Mouse (Mus musculus) testis, adult 2 months (tissue): ENCODE results near the gene Usp32. TPM values are rescaled to one million over a fixed set of nuclear protein-coding genes. Genes with fewer than 3 reads are reported as not detected.

Source experiments
- H3K27ac ChIP-seq: fragments of 200-500 bp; 2 replicates; pipeline ENCODE4 v1.5.1; 2012; ENCODE audit warnings: low read depth, low read length; ENCODE audit not compliant: control insufficient read depth, insufficient read depth
- H3K27me3 ChIP-seq: fragments of 200-500 bp; 2 replicates; pipeline ENCODE4 v1.6.1; 2012; ENCODE audit warnings: mild to moderate bottlenecking, low read length, moderate library complexity; ENCODE audit not compliant: control insufficient read depth, insufficient read depth
- H3K36me3 ChIP-seq: fragments of 200-500 bp; 2 replicates; pipeline ENCODE4 v1.6.1; 2012; ENCODE audit warnings: mild to moderate bottlenecking, low read length; ENCODE audit not compliant: control insufficient read depth, insufficient read depth
- H3K4me1 ChIP-seq: fragments of 200-500 bp; 2 replicates; pipeline ENCODE4 v1.6.1; 2012; ENCODE audit warnings: low read length; ENCODE audit not compliant: control insufficient read depth, insufficient read depth
- H3K4me3 ChIP-seq: fragments of 200-500 bp; 2 replicates; pipeline ENCODE4 v1.5.1; 2012; ENCODE audit warnings: low read depth, mild to moderate bottlenecking, low read length, moderate library complexity, mixed read lengths; ENCODE audit not compliant: control insufficient read depth
- CTCF ChIP-seq: fragments of 200-500 bp; IDR thresholded peaks from 2 replicates; pipeline ENCODE4 v1.5.1; 2012; ENCODE audit warnings: low read depth, mild to moderate bottlenecking, inconsistent platforms, low read length, moderate library complexity; ENCODE audit not compliant: control insufficient read depth, insufficient read depth, insufficient replicate concordance
- POLR2A ChIP-seq: fragments of 200-500 bp; IDR thresholded peaks from 2 replicates; pipeline ENCODE4 v1.6.1; 2012; ENCODE audit warnings: low read depth, mild to moderate bottlenecking, inconsistent platforms, low read length, moderate library complexity; ENCODE audit not compliant: control insufficient read depth
- polyA plus RNA-seq: library from polyadenylated mRNA; depleted of rRNA; stranded (reverse); fragments of >200 nt; gene quantifications from 2 replicates; pipeline ENCODE4 v1.2.3, GENCODE M21; 2012

Gene Usp32
- polyA plus RNA-seq, 1 experiment = 33.8 TPM

DNA sequence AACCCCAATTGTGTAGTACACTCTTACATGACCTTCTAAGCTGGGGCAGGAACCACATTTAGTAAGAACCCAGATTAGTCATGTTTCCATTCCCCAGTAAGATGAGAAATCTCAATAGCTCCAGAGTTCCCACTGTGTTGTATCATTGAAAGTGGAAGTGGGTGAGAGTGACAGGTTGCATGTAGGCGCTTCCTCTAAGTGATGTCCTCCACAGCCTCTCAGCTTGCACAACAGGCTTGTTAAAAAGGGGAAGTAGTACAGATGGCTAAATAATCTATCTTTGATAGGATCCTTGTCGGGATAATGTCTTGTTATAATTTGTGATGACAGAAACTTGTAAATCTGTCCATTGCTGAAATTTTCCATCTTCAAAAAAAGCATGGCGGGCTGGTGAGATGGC lies 136.4 kb downstream of the Usp32 start:
- Histone ChIP-seq H3K36me3 (no peaks in the 10 kb centered on the region; the same call in 1 of the 2 replicates), H3K27ac (no peak overlapping the region), H3K27me3 (no peaks in the 10 kb centered on the region), H3K4me3 (no peak overlapping the region), H3K4me1 (no peaks in the 10 kb centered on the region)
- TF ChIP-seq CTCF (no peak), POLR2A (no peak)

GRCm38 (mm10) chr11:84995241-84995640 lies 144.7 kb downstream of the Usp32 start:
- H3K36me3 ChIP-seq = peaks cover 3% of the 10 kb centered on the region; the same call in 1 of the 2 replicates
- no peak overlapping the region for H3K27ac ChIP-seq
- TF ChIP-seq CTCF (no peak), POLR2A (no peak)

DNA sequence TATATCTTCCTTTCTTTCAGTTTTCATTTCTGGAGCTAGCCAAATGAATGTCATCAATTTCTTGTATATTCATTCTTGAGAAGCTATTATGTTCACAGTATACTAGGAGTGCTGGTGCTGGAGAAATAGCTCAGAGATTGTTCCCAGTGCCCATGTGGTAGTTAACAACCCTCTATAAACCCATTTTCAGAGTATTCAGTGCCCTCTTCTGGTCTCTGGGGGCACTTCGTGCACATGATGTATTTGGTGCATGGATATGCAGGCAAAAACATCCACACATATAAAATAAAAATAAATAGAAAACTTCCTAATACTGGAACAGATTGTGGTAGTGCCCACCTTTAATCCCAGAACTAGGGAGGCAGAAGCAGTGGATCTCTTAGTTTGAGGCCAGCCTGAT lies 147.0 kb downstream of the Usp32 start:
- H3K4me3 ChIP-seq = no peak overlapping the region
- H3K27me3 ChIP-seq = no peaks in the 10 kb centered on the region
- no peak for TF ChIP-seq CTCF
- no peak for TF ChIP-seq POLR2A
- H3K36me3 ChIP-seq = peaks cover 5% of the 10 kb centered on the region
- H3K27ac ChIP-seq = no peak overlapping the region
- no peaks in the 10 kb centered on the region for H3K4me1 ChIP-seq

More at GRCm38 (mm10) chr11:84995241-84995640, 144.7 kb downstream of the Usp32 start:
- H3K27me3 ChIP-seq = no peaks in the 10 kb centered on the region
- no peaks in the 10 kb centered on the region for H3K4me1 ChIP-seq
- H3K4me3 ChIP-seq = no peak overlapping the region

- H3K27me3 ChIP-seq = no peaks in the 10 kb centered on the region
- peaks cover 2% of the 10 kb centered on the region; the same call in 1 of the 2 replicates for H3K36me3 ChIP-seq
- H3K4me3 ChIP-seq = no peak overlapping the region
- no peaks in the 10 kb centered on the region for H3K4me1 ChIP-seq
- no peak overlapping the region for H3K27ac ChIP-seq
- TF ChIP-seq POLR2A (no peak), CTCF (no peak)
Measured at GRCm38 (mm10) chr11:84988341-84988919, 151.5 kb downstream of the Usp32 start.

- Histone ChIP-seq H3K4me1 (no peaks in the 10 kb centered on the region), H3K27ac (no peak overlapping the region), H3K4me3 (no peak overlapping the region), H3K36me3 (peaks cover 2% of the 10 kb centered on the region; the same call in 1 of the 2 replicates), H3K27me3 (no peaks in the 10 kb centered on the region)
- no peak for TF ChIP-seq POLR2A
- TF ChIP-seq CTCF = no peak
Measured at GRCm38 (mm10) chr11:84985421-84985820, 154.5 kb downstream of the Usp32 start.

DNA sequence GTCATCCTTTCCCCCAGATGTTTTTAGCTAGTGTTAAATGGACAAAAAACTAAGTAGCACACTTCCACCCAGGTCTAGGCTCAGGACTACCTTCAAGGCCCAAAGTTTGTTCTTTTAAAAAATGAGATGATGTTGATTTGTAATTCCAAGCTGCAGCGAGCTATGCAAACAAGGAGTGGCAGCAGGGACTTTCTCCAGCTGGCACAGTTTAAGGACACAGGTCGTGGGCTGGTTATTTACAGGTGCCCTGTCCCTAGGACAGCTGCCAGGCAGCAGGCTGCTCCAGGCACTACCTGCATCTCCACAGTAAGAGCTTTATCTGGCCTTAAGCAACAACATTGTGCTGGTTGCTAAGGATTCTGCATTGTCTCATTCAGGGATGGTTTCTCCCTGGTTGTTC lies 159.3 kb downstream of the Usp32 start:
- Histone ChIP-seq H3K36me3 (no peaks in the 10 kb centered on the region), H3K4me1 (no peaks in the 10 kb centered on the region), H3K27me3 (no peaks in the 10 kb centered on the region), H3K27ac (no peak overlapping the region), H3K4me3 (no peak overlapping the region)
- TF ChIP-seq CTCF (no peak), POLR2A (no peak)

- no peak for TF ChIP-seq CTCF
- no peak for TF ChIP-seq POLR2A
- Histone ChIP-seq H3K27ac (no peak overlapping the region), H3K36me3 (no peaks in the 10 kb centered on the region), H3K4me1 (no peaks in the 10 kb centered on the region), H3K27me3 (no peaks in the 10 kb centered on the region), H3K4me3 (no peak overlapping the region)
Measured at GRCm38 (mm10) chr11:84979351-84979750, 160.6 kb downstream of the Usp32 start.

- no peak for TF ChIP-seq POLR2A
- no peak for TF ChIP-seq CTCF
- Histone ChIP-seq H3K4me1 (no peaks in the 10 kb centered on the region), H3K27me3 (no peaks in the 10 kb centered on the region), H3K36me3 (no peaks in the 10 kb centered on the region), H3K4me3 (no peak overlapping the region), H3K27ac (no peak overlapping the region)
Measured at GRCm38 (mm10) chr11:84978113-84978512, 161.8 kb downstream of the Usp32 start.
